Mouse (Mus musculus): ENCODE measurements around the gene Nfic.

Nfic gene

GRCm38 (mm10) chr10:81405588-81406201 lies 49.7 kb downstream of the Nfic start:
- peak; percentile 81 for DNase-seq (ENCODE audit: low read depth, low spot score)

GRCm38 (mm10) chr10:81404720-81405119 lies 50.7 kb downstream of the Nfic start:
- no peak for DNase-seq (ENCODE audit: low read depth, low spot score)

- peak; percentile 82 for DNase-seq (ENCODE audit: low read depth, low spot score)
Observed at GRCm38 (mm10) chr10:81404082-81404481, 51.4 kb downstream of the Nfic start.

- no peak for DNase-seq (ENCODE audit: low read depth, low spot score)
Observed at GRCm38 (mm10) chr10:81403511-81403910, 51.9 kb downstream of the Nfic start.

- DNase-seq (ENCODE audit: low read depth, low spot score), result no peak
Observed at GRCm38 (mm10) chr10:81402227-81402765, 53.1 kb downstream of the Nfic start.

GRCm38 (mm10) chr10:81401521-81402226 lies 53.8 kb downstream of the Nfic start:
- DNase-seq (ENCODE audit: low read depth, low spot score), result peak; percentile 94

GRCm38 (mm10) chr10:81401205-81401520 lies 54.3 kb downstream of the Nfic start:
- peak; percentile 76 for DNase-seq (ENCODE audit: low read depth, low spot score)

- DNase-seq (ENCODE audit: low read depth, low spot score), result no peak
Observed at GRCm38 (mm10) chr10:81400371-81401204, 54.8 kb downstream of the Nfic start.

GRCm38 (mm10) chr10:81399798-81400308 lies 55.6 kb downstream of the Nfic start:
- no peak for DNase-seq (ENCODE audit: low read depth, low spot score)

- DNase-seq (ENCODE audit: low read depth, low spot score), result no peak
Observed at GRCm38 (mm10) chr10:81399296-81399695, 56.1 kb downstream of the Nfic start.

GRCm38 (mm10) chr10:81396749-81397148 lies 58.7 kb downstream of the Nfic start:
- no peak for DNase-seq (ENCODE audit: low read depth, low spot score)

- DNase-seq (ENCODE audit: low read depth, low spot score), result no peak
Observed at GRCm38 (mm10) chr10:81395865-81396264, 59.6 kb downstream of the Nfic start.

GRCm38 (mm10) chr10:81395127-81395526 lies 60.3 kb downstream of the Nfic start:
- peak; percentile 85 for DNase-seq (ENCODE audit: low read depth, low spot score)

GRCm38 (mm10) chr10:81393456-81394063 lies 61.9 kb downstream of the Nfic start:
- no peak for DNase-seq (ENCODE audit: low read depth, low spot score)

GRCm38 (mm10) chr10:81392781-81393185 lies 62.7 kb downstream of the Nfic start, which contains the start of gene Smim24:
Smim24 (plus strand) TSS chr10:81393051.
- DNase-seq (ENCODE audit: low read depth, low spot score), result no peak

GRCm38 (mm10) chr10:81392270-81392669 lies 63.2 kb downstream of the Nfic start:
- no peak for DNase-seq (ENCODE audit: low read depth, low spot score)

- no peak for DNase-seq (ENCODE audit: low read depth, low spot score)
Observed at GRCm38 (mm10) chr10:81390678-81390965, 64.8 kb downstream of the Nfic start.

- peak; percentile 71 for DNase-seq (ENCODE audit: low read depth, low spot score)
Observed at GRCm38 (mm10) chr10:81389801-81390677, 65.4 kb downstream of the Nfic start.

GRCm38 (mm10) chr10:81389373-81389772 lies 66.1 kb downstream of the Nfic start:
- no peak for DNase-seq (ENCODE audit: low read depth, low spot score)

- no peak for DNase-seq (ENCODE audit: low read depth, low spot score)
Observed at GRCm38 (mm10) chr10:81388505-81389055, 66.9 kb downstream of the Nfic start, which contains the start of gene Gm48552. Gm48552 (plus strand) TSS chr10:81389005.

Measured in ZHBTc4 (cell line).